In genomic region chr6:22490762-22491161, GRCm38 (mm10) we compare ENCODE assay signal across 21 mouse cellular contexts.
DNase-seq lines count a peak whose midpoint lies in the region; ATAC-seq and TF ChIP-seq lines count a peak whose summit lies in the region.
"Had no signal": no experiment of that assay in that cellular context is flagged by ENCODE, and none has a peak within 500 bp of the region (broad histone marks: within the 10 kb centered on the region; RNA-seq: fewer than 3 reads in every experiment).

No protein-coding gene starts in this region.

- H3K79me2 ChIP-seq in liver, adult 2 months (ENCODE audit: control insufficient read depth, insufficient read depth, low read length), result no peaks in the 10 kb centered on the region
- no peaks in the 10 kb centered on the region for H3K79me2 ChIP-seq in C2C12 (ENCODE audit: control insufficient read depth, insufficient read depth)

- DNase-seq in adrenal gland, adult 2 months, result peak; percentile 29
- DNase-seq in adrenal gland, adult 18-20 months (ENCODE audit: low spot score in 2 of 2), result no peak
- DNase-seq in liver, adult 2 months (ENCODE audit: extremely low read depth, low read depth, low spot score), result peak; percentile 73
- no peak for DNase-seq in liver, embryonic 11.5 days (ENCODE audit: low spot score)
- DNase-seq in cerebellum, postnatal 10 days, result no peak
- DNase-seq in frontal cortex, postnatal 25 days (ENCODE audit: low spot score in 2 of 2), result no peak
- DNase-seq: adrenal gland, adult 8-10 months; cerebellum, adult 2 months; cerebellum, postnatal 14 days; embryo, embryonic 11 days; gastrocnemius, postnatal 14 days; heart, adult 2 months; heart, postnatal 14 days had no signal

- no peaks in the 10 kb centered on the region for H3K27me3 ChIP-seq in liver, adult 2 months (ENCODE audit: control insufficient read depth, insufficient read depth, low read length)
- no peaks in the 10 kb centered on the region for H3K27me3 ChIP-seq in liver, embryonic 11.5 days (replicated peaks; ENCODE audit: control insufficient read depth, insufficient read depth, low read length)
- H3K27me3 ChIP-seq in C2C12 (ENCODE audit: control insufficient read depth, insufficient read depth, insufficient read length), result no peaks in the 10 kb centered on the region
- H3K27me3 ChIP-seq in liver, embryonic 16.5 days (ENCODE audit: control insufficient read depth, insufficient read depth, low read depth, low read length), result no peaks in the 10 kb centered on the region
- H3K27me3 ChIP-seq: embryonic facial prominence, embryonic 12.5 days; forebrain, embryonic 15.5 days; heart, embryonic 15.5 days; hindbrain, embryonic 13.5 days had no signal

- WGBS in liver, adult 2 months, result 27% methylated on average over 6 of the region's 6 CpGs
- 74% methylated on average over 6 of the region's 6 CpGs for WGBS in liver, embryonic 11.5 days
- 59% methylated on average over 6 of the region's 6 CpGs for WGBS in liver, embryonic 16.5 days (ENCODE audit: insufficient replicate concordance)

- no peak overlapping the region for H3K27ac ChIP-seq in liver, adult 2 months (replicated peaks; ENCODE audit: insufficient read depth, low read depth, low read length)
- H3K27ac ChIP-seq in liver, embryonic 11.5 days (ENCODE audit: low read depth, low read length), result no peak overlapping the region
- H3K27ac ChIP-seq in liver, embryonic 16.5 days (ENCODE audit: low read length), result no peak overlapping the region
- H3K27ac ChIP-seq: embryonic facial prominence, embryonic 12.5 days; forebrain, embryonic 15.5 days; heart, adult 2 months; heart, embryonic 15.5 days; hindbrain, embryonic 13.5 days had no signal

- H3K4me2 ChIP-seq in liver, embryonic 11.5 days, result no peak overlapping the region
- H3K4me2 ChIP-seq in liver, embryonic 16.5 days (ENCODE audit: low read depth, low read length), result no peak overlapping the region
- H3K4me2 ChIP-seq: embryonic facial prominence, embryonic 12.5 days; forebrain, embryonic 15.5 days; heart, embryonic 11.5 days; heart, embryonic 15.5 days; hindbrain, embryonic 13.5 days had no signal

- no peaks in the 10 kb centered on the region for H3K79me3 ChIP-seq in C2C12 (ENCODE audit: low read depth)

- no peak overlapping the region for H3K9ac ChIP-seq in liver, adult 2 months (ENCODE audit: low read depth, low read length)
- no peak overlapping the region for H3K9ac ChIP-seq in liver, embryonic 11.5 days (ENCODE audit: low read depth, low read length)
- H3K9ac ChIP-seq in liver, embryonic 16.5 days (ENCODE audit: low read depth, low read length), result no peak overlapping the region
- H3K9ac ChIP-seq: embryonic facial prominence, embryonic 12.5 days; forebrain, embryonic 15.5 days; heart, embryonic 15.5 days; hindbrain, embryonic 13.5 days had no signal

- H3K4me1 ChIP-seq in liver, adult 2 months (ENCODE audit: control insufficient read depth, insufficient read depth, low read length), result peaks cover 6% of the 10 kb centered on the region
- no peaks in the 10 kb centered on the region; the same call in 1 of the 2 replicates for H3K4me1 ChIP-seq in liver, embryonic 11.5 days (replicated peaks; ENCODE audit: control insufficient read depth, insufficient read depth, low read length)
- no peaks in the 10 kb centered on the region for H3K4me1 ChIP-seq in liver, embryonic 16.5 days (ENCODE audit: control insufficient read depth, low read depth, low read length)
- H3K4me1 ChIP-seq: embryonic facial prominence, embryonic 12.5 days; forebrain, embryonic 15.5 days; heart, embryonic 15.5 days; hindbrain, embryonic 13.5 days had no signal

- H3K4me3 ChIP-seq in liver, adult 2 months (ENCODE audit: insufficient read depth, low read depth, low read length), result no peak overlapping the region
- no peak overlapping the region for H3K4me3 ChIP-seq in liver, embryonic 11.5 days (ENCODE audit: low read depth, low read length)
- H3K4me3 ChIP-seq in C2C12 (ENCODE audit: insufficient read depth, poor library complexity, severe bottlenecking), result no peak overlapping the region
- no peak overlapping the region for H3K4me3 ChIP-seq in liver, embryonic 16.5 days (ENCODE audit: low read depth, low read length)
- H3K4me3 ChIP-seq: embryonic facial prominence, embryonic 12.5 days; forebrain, embryonic 15.5 days; heart, adult 2 months; heart, embryonic 15.5 days; hindbrain, embryonic 13.5 days had no signal

- H3K36me3 ChIP-seq in liver, adult 2 months (ENCODE audit: control insufficient read depth, insufficient read depth, low read length), result no peaks in the 10 kb centered on the region
- no peaks in the 10 kb centered on the region for H3K36me3 ChIP-seq in liver, embryonic 11.5 days (ENCODE audit: control insufficient read depth, insufficient read depth, low read length)
- no peaks in the 10 kb centered on the region for H3K36me3 ChIP-seq in C2C12 (ENCODE audit: control insufficient read depth, insufficient read depth)
- H3K36me3 ChIP-seq in liver, embryonic 16.5 days (ENCODE audit: control insufficient read depth, insufficient read depth), result no peaks in the 10 kb centered on the region
- H3K36me3 ChIP-seq: embryonic facial prominence, embryonic 12.5 days; forebrain, embryonic 15.5 days; heart, embryonic 15.5 days; hindbrain, embryonic 13.5 days had no signal

- TF ChIP-seq CTCF in liver, adult 2 months (IDR thresholded peaks at IDR 0.05; ENCODE audit: low read depth, low read length), result no peak
- TF ChIP-seq CTCF in C2C12 (IDR thresholded peaks at IDR 0.05; ENCODE audit: control insufficient read depth, insufficient read depth, insufficient read length), result no peak

- no peak for ATAC-seq in liver, embryonic 11.5 days (replicated peaks; ENCODE audit: low FRiP score)
- ATAC-seq in liver, embryonic 16.5 days (ENCODE audit: low read depth), result peak; percentile 50; the same call in 1 of the 2 replicates
- ATAC-seq: forebrain, embryonic 15.5 days; intestine, embryonic 16.5 days had no signal

- TF ChIP-seq POLR2A in liver, adult 2 months (IDR thresholded peaks at IDR 0.05; ENCODE audit: extremely low read depth, insufficient read depth, low read length), result no peak

- no peak overlapping the region for H3ac ChIP-seq in C2C12 (ENCODE audit: control insufficient read depth, insufficient read length, low read depth)

- H3K9me3 ChIP-seq in liver, embryonic 11.5 days (ENCODE audit: control insufficient read depth, low read length), result no peaks in the 10 kb centered on the region
- H3K9me3 ChIP-seq in liver, embryonic 16.5 days (replicated peaks; ENCODE audit: control insufficient read depth, low read length), result no peaks in the 10 kb centered on the region
- H3K9me3 ChIP-seq: embryonic facial prominence, embryonic 12.5 days; forebrain, embryonic 15.5 days; heart, embryonic 15.5 days; hindbrain, embryonic 13.5 days had no signal

TF ChIP-seq in C2C12, 6 proteins besides CTCF, POLR2A, EP300 and RAD21:
- TF ChIP-seq FOSL1 (IDR thresholded peaks at IDR 0.05; ENCODE audit: insufficient read depth, low read length, poor library complexity, severe bottlenecking) (no peak), CEBPB (IDR thresholded peaks at IDR 0.05; ENCODE audit: low read depth) (peak; percentile 50)

Comparison
In these comparisons a context has a peak if more than half of its experiments do, and no peak if none do; other contexts are left out.
1. DNase-seq: peak in adrenal gland, adult 2 months (single experiment) and liver, adult 2 months (single experiment); none in adrenal gland, adult 18-20 months (0 of 2), liver, embryonic 11.5 days (single experiment), cerebellum, postnatal 10 days (0 of 2) and frontal cortex, postnatal 25 days (0 of 2).